Mouse (Mus musculus): ENCODE measurements around the gene 1700017D01Rik.

1700017D01Rik gene

DNA sequence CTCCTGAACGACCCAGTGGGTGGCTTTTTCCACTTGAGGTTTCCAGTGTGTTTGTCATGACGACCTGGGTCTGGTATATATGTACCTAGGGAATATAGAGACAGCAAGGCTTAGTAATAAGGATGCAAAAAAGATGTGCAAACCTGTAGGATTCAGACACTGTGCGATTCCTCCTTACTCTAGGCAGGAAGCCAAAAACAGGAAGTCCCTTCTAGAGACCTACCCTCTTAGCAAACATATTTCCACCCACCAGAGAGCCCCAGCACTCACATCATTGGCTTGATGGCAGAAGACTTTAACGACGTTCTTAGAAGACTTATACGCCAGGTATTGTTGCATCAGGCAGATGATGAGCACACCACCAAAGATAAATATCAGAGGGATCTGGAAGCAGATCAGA lies 82.7 kb downstream of the 1700017D01Rik start:
- DNase-seq (ENCODE audit: low spot score) = no peak
